Comparison of ENCODE assay signal across 20 mouse cellular contexts in genomic region chr7:29575606-29576005, GRCm38 (mm10).
"Had no signal": no experiment of that assay in that cellular context is flagged by ENCODE, and none has a peak within 500 bp of the region (broad histone marks: within the 10 kb centered on the region; RNA-seq: fewer than 3 reads in every experiment).

No protein-coding gene starts in this region.

- H3K4me3 ChIP-seq: kidney, embryonic 15.5 days; limb, embryonic 12.5 days; limb, embryonic 15.5 days; liver, embryonic 12.5 days; liver, embryonic 15.5 days; neural tube, embryonic 12.5 days; neural tube, embryonic 15.5 days; stomach, embryonic 15.5 days had no signal

- H3K27ac ChIP-seq: kidney, embryonic 15.5 days; limb, embryonic 12.5 days; limb, embryonic 15.5 days; liver, embryonic 12.5 days; liver, embryonic 15.5 days; neural tube, embryonic 12.5 days; neural tube, embryonic 15.5 days; stomach, embryonic 15.5 days had no signal

- ATAC-seq: liver, embryonic 12.5 days had no signal

- H3K9ac ChIP-seq: kidney, embryonic 15.5 days; limb, embryonic 12.5 days; limb, embryonic 15.5 days; liver, embryonic 12.5 days; liver, embryonic 15.5 days; neural tube, embryonic 12.5 days; neural tube, embryonic 15.5 days; stomach, embryonic 15.5 days had no signal

- H3K9me3 ChIP-seq: kidney, embryonic 15.5 days; limb, embryonic 12.5 days; limb, embryonic 15.5 days; liver, embryonic 12.5 days; liver, embryonic 15.5 days; neural tube, embryonic 12.5 days; neural tube, embryonic 15.5 days; stomach, embryonic 15.5 days had no signal

- H3K36me3 ChIP-seq: kidney, embryonic 15.5 days; limb, embryonic 12.5 days; limb, embryonic 15.5 days; liver, embryonic 12.5 days; liver, embryonic 15.5 days; neural tube, embryonic 12.5 days; neural tube, embryonic 15.5 days; stomach, embryonic 15.5 days had no signal

- H3K27me3 ChIP-seq: kidney, embryonic 15.5 days; liver, embryonic 12.5 days; liver, embryonic 15.5 days; neural tube, embryonic 12.5 days; stomach, embryonic 15.5 days had no signal

- H3K4me1 ChIP-seq: kidney, embryonic 15.5 days; limb, embryonic 12.5 days; limb, embryonic 15.5 days; liver, embryonic 12.5 days; liver, embryonic 15.5 days; neural tube, embryonic 12.5 days; neural tube, embryonic 15.5 days; stomach, embryonic 15.5 days had no signal

- DNase-seq: kidney, adult 8-10 months; kidney, postnatal 10 days; kidney, postnatal 4 days; left cerebral cortex, postnatal 4 days; lung, adult 2 months; lung, postnatal 14 days; lung, postnatal 4 days; midbrain, embryonic 14.5 days; right cerebral cortex, postnatal 25 days; spleen, adult 18-20 months; thymus, postnatal 25 days had no signal

- H3K4me2 ChIP-seq: kidney, embryonic 15.5 days; limb, embryonic 12.5 days; limb, embryonic 15.5 days; liver, embryonic 12.5 days; liver, embryonic 15.5 days; midbrain, embryonic 11.5 days; neural tube, embryonic 12.5 days; neural tube, embryonic 15.5 days; stomach, embryonic 15.5 days had no signal
